Mouse (Mus musculus) limb, embryonic 14.5 days (tissue): ENCODE results near the gene Padi3. TPM values are rescaled to one million over a fixed set of nuclear protein-coding genes. Genes with fewer than 3 reads are reported as not detected.

ENCODE experiments used
- ATAC-seq: fragments of 200-750 bp; cut with Nextera tagmentation; 2 replicates; pipeline ENCODE4 v1.8.0; 2017; ENCODE audit warnings: low read depth, moderate number of reproducible peaks, moderate TSS enrichment; ENCODE audit not compliant: low FRiP score
- DNase-seq: peaks from one replicate; pipeline ENCODE4 v3.0.0-alpha.2; 2015; ENCODE audit warnings: low spot score
- H3K27ac ChIP-seq: fragments of 300-500 bp; sonication (generic); replicated peaks from 2 replicates; pipeline ENCODE4 v1.5.1; 2014; ENCODE audit warnings: low read depth, mild to moderate bottlenecking, low read length, moderate library complexity, mixed read lengths
- H3K27me3 ChIP-seq: fragments of 300-500 bp; sonication (generic); 2 replicates; pipeline ENCODE4 v1.6.1; 2014; ENCODE audit warnings: low read length, mixed read lengths; ENCODE audit not compliant: control insufficient read depth, insufficient read depth
- H3K36me3 ChIP-seq: fragments of 300-500 bp; sonication (generic); 2 replicates; pipeline ENCODE4 v1.6.1; 2014; ENCODE audit warnings: mild to moderate bottlenecking, low read length, moderate library complexity, mixed read lengths; ENCODE audit not compliant: control insufficient read depth, insufficient read depth
- H3K4me1 ChIP-seq: fragments of 300-500 bp; sonication (generic); 2 replicates; pipeline ENCODE4 v1.6.1; 2014; ENCODE audit warnings: antibody characterized with exemption, low read length, mixed read lengths; ENCODE audit not compliant: control insufficient read depth, insufficient read depth
- H3K4me2 ChIP-seq: fragments of 300-500 bp; sonication (generic); replicated peaks from 2 replicates; pipeline ENCODE4 v1.6.1; 2014; ENCODE audit warnings: low read depth, mild to moderate bottlenecking, low read length, moderate library complexity; ENCODE audit not compliant: severe bottlenecking
- H3K4me3 ChIP-seq: fragments of 300-500 bp; sonication (generic); replicated peaks from 2 replicates; pipeline ENCODE4 v1.5.1; 2014; ENCODE audit warnings: low read length
- H3K9ac ChIP-seq: fragments of 300-500 bp; sonication (generic); 2 replicates; pipeline ENCODE4 v1.6.1; 2014; ENCODE audit warnings: mild to moderate bottlenecking, low read depth, low read length, moderate library complexity; ENCODE audit not compliant: severe bottlenecking
- H3K9me3 ChIP-seq: fragments of 300-500 bp; sonication (generic); 2 replicates; pipeline ENCODE4 v1.6.1; 2016; ENCODE audit warnings: low read length; ENCODE audit not compliant: control insufficient read depth
- POLR2A ChIP-seq: fragments of 200-500 bp; IDR thresholded peaks from 2 replicates; pipeline ENCODE4 v1.8.0; 2012; ENCODE audit warnings: inconsistent platforms, mild to moderate bottlenecking, moderate library complexity, borderline replicate concordance; ENCODE audit not compliant: insufficient read depth, insufficient read length; ENCODE audit errors: extremely low read depth
- WGBS: fragments of 180-500 bp; shearing (Covaris S2); extraction: QIAGEN DNeasy Blood & Tissue Kit; methylation state at CpG from one replicate; pipeline ENCODE4 v1.1.7; 2014; 5-methylcytosine and 5-hydroxymethylcytosine counted together
- polyA plus RNA-seq, 2 experiments: library from polyadenylated mRNA; depleted of rRNA in 1 of 2; stranded (reverse) in 1 of 2; unstranded in 1 of 2; fragments of >200 nt; fragmentation: Nextera tagmentation in 1 of 2; extraction: Ambion mirVana in 1 of 2; gene quantifications; 2 replicates each; pipeline versions ENCODE4 v1.2.1 to v1.2.3; 2012 to 2014

Padi3 gene
- polyA plus RNA-seq, 2 experiments = 0.08 to 0.30 TPM

DNA sequence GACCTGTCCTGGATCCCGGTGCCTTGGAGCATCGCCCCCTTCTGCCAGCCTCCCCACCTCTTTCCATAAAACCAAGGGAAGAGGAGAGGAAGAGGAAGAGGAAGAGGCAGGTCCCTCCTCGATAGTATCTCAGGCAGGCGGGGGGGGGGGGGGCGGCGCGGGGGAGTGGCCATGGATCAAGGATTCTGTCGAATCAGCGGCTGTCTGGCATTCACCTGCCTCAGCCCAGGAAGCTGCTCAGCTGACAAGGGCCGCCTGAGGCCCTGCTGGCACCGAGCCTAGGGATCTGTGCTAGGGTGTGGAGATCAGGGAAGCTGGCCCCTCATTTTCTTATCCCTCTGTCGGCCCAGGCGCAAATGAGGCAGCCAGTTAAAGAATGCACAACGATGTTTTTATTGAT lies 2.2 kb upstream of the Padi3 start:
- 31% methylated on average over 7 of the region's 14 CpGs for WGBS
- H3K4me3 ChIP-seq = no peak overlapping the region
- H3K4me1 ChIP-seq = peaks cover 24% of the 10 kb centered on the region
- H3K27ac ChIP-seq = no peak overlapping the region
- no peaks in the 10 kb centered on the region for H3K27me3 ChIP-seq
- DNase-seq = no peak
- no peaks in the 10 kb centered on the region for H3K36me3 ChIP-seq
- no peak for TF ChIP-seq POLR2A
- no peak overlapping the region for H3K4me2 ChIP-seq
- H3K9me3 ChIP-seq = no peaks in the 10 kb centered on the region
- H3K9ac ChIP-seq = no peak overlapping the region
- no peak for ATAC-seq

DNA sequence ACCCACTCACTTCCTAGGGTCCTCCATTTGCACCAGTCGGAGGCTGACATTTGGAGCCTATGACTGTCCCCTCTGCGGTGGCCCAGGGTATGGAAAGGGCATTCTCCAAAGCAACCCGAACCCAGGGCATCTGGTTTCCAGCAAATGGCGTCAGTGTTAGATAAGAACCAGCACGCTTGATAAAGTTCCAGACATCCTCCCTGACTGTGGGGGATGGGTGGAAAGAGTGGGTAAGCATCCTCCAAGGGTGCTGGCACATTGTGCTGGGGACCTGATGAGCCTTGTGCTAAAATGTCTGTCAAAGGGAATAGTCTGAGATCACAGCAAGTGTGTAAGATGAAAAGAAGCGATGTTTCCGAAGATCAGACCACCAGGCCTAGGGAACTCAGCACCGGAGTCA lies 1.7 kb upstream of the Padi3 start:
- Histone ChIP-seq H3K36me3 (no peaks in the 10 kb centered on the region), H3K9ac (no peak overlapping the region), H3K27me3 (no peaks in the 10 kb centered on the region), H3K9me3 (no peaks in the 10 kb centered on the region), H3K27ac (no peak overlapping the region), H3K4me3 (no peak overlapping the region), H3K4me2 (no peak overlapping the region), H3K4me1 (peaks cover 24% of the 10 kb centered on the region)
- DNase-seq (no peak), ATAC-seq (no peak)
- WGBS = 48% methylated on average over 8 of the region's 8 CpGs
- TF ChIP-seq POLR2A = no peak

DNA sequence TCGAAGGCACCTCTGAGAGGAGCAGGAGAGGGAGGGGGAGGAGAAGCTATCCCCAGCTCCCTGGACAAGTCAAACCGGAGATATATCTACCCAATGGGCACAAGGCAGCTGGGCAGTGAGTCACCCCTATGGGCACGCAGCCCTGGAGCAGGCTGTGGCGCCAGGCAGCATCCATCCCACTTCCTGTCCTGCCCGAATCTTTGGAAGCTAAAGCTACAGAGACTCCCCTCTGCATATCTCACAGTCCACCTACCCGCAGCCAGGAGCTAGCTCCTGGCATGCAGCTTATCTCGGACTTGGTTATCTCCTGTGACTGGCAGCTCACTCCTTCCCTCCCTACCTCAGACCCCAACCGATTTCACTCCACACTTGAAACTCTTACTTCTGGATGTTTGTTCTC lies 1.3 kb downstream of the Padi3 start:
- Histone ChIP-seq H3K27ac (no peak overlapping the region), H3K4me3 (no peak overlapping the region), H3K36me3 (no peaks in the 10 kb centered on the region), H3K4me1 (peaks cover 23% of the 10 kb centered on the region), H3K4me2 (no peak overlapping the region), H3K9me3 (no peaks in the 10 kb centered on the region), H3K27me3 (no peaks in the 10 kb centered on the region), H3K9ac (no peak overlapping the region)
- ATAC-seq (no peak), DNase-seq (no peak)
- WGBS = 82% methylated on average over 8 of the region's 8 CpGs
- no peak for TF ChIP-seq POLR2A

DNA sequence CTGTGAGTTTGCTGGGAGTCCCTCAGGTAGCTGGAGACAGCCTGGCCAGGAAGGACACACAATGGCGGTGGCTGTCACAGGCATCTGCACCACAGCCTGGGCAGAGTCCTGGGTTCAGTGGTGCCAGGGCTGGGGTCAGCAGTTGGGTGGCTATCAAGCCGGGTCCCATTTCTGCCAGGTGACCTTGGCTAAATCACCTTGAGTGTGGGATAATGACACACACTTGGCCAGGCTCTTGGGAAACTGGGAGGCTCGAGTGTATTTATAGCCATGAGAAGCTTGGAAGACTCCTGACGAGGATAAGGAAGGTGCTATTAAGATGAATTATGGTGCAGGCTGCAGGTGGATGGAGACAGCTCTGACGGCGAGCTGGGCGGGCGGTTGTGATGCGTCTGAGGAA lies 5.8 kb downstream of the Padi3 start:
- Histone ChIP-seq H3K27me3 (no peaks in the 10 kb centered on the region), H3K9ac (no peak overlapping the region), H3K4me3 (no peak overlapping the region), H3K27ac (no peak overlapping the region), H3K36me3 (no peaks in the 10 kb centered on the region), H3K4me2 (no peak overlapping the region), H3K4me1 (no peaks in the 10 kb centered on the region), H3K9me3 (no peaks in the 10 kb centered on the region)
- WGBS = 74% methylated on average over 9 of the region's 9 CpGs
- ATAC-seq (no peak), DNase-seq (no peak)
- no peak for TF ChIP-seq POLR2A

DNA sequence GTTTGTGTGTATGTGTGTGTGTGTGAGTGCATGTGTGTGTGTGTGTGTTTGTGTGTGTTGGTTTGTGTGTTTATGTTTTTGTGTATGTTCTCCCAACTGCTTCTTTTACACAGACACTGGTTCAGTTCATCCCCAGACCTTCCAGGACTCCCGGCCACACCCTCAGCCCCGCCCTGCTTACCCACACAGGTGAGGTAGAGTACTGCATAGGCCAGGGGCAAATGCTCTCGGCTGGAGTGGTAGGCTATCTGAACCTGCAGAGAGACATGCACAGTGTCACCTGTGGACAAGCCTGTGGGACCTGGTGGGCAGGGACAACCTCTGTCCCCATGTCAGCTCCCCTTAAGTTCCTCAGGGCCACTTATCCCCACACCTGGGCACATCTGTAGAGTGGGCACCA lies 9.1 kb downstream of the Padi3 start:
- no peak overlapping the region for H3K4me2 ChIP-seq
- H3K36me3 ChIP-seq = no peaks in the 10 kb centered on the region
- no peaks in the 10 kb centered on the region for H3K27me3 ChIP-seq
- TF ChIP-seq POLR2A = no peak
- no peaks in the 10 kb centered on the region for H3K9me3 ChIP-seq
- 80% methylated on average over 3 of the region's 3 CpGs for WGBS
- H3K4me1 ChIP-seq = no peaks in the 10 kb centered on the region; the same call in 1 of the 2 replicates
- no peak overlapping the region for H3K9ac ChIP-seq
- ATAC-seq (no peak), DNase-seq (no peak)
- H3K27ac ChIP-seq = no peak overlapping the region
- no peak overlapping the region for H3K4me3 ChIP-seq

DNA sequence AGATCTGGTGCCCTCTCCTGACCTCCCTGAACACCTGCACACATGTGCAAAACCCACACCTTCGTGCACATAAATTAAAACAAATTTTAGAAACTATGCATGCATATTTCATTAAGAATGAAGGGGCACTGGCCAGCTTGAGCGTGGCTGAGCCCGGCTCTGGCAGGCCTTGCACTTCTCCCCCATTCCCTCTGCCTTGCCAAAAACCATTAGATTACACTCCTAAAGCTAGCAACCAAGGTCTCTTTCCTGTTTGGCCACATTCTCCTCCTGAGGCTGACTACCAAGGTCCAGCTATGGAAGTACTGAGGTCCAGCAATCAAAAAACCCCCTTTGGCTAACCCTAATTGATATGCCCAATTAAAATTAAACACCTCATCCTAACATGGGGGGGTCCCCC lies 13.7 kb downstream of the Padi3 start:
- no peak for TF ChIP-seq POLR2A
- Histone ChIP-seq H3K27ac (no peak overlapping the region), H3K27me3 (no peaks in the 10 kb centered on the region), H3K4me1 (no peaks in the 10 kb centered on the region; the same call in 1 of the 2 replicates), H3K9ac (no peak overlapping the region), H3K36me3 (no peaks in the 10 kb centered on the region), H3K4me2 (no peak overlapping the region), H3K4me3 (no peak overlapping the region), H3K9me3 (no peaks in the 10 kb centered on the region)
- ATAC-seq = no peak
- 72% methylated on average over 3 of the region's 3 CpGs for WGBS
- no peak for DNase-seq
